Mouse (Mus musculus): ENCODE results near the gene Ush2a. TPM values are rescaled to one million over a fixed set of nuclear protein-coding genes. Genes with fewer than 3 reads are reported as not detected.

Ush2a gene
- polyA plus RNA-seq, 1 experiment from 2014 or later: 0.10 TPM

DNA sequence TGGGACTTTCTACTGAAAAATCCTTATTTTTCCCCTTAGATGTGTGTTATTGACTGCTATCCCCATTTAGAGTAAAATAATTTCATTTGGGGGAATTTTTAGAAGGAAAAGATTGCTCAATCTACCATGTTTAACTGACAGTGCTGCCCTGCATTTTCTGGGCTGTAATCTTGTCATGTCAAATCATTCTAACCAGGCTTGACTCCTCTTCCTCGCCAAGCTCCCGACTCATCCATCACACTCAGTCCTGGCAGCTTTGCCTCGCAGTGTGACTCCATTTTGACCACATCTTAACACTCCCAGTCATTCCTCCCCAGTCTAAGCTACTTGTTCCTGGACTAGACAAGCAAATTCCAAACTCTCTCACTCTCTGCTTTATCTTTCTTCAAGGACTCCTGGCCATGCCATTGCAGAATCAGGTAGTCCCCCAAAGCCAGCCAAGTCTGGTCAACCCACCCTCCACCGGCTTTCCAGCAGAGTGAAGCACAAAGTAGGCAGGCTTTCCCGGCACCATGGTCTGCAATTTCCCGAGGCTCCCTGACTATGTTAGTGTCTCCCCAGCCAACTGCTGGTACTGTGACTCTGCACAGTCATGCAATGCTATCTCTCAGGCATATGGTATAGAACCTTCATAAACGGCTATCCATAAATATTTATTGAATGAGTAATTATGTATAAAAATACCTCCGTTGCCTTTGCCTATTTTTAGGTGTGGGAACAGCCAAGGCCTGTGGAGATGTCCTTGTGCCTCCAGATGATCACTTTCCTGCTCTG is 146.0 kb downstream of the Ush2a start:
- Histone ChIP-seq H3K27me3 (replicated peaks; ENCODE audit: control insufficient read depth, insufficient read depth, low read length) (no peaks in the 10 kb centered on the region), H3K36me3 (ENCODE audit: control insufficient read depth, insufficient read depth, low read length) (no peaks in the 10 kb centered on the region), H3K4me1 (replicated peaks; ENCODE audit: control insufficient read depth, insufficient read depth, low read length) (0 out of 2 replicates have a peak, but pooled peaks cover 4% of the 10 kb centered on the region), H3K27ac (ENCODE audit: low read depth, low read length) (no peak overlapping the region), H3K9ac (ENCODE audit: low read depth, low read length) (no peak overlapping the region), H3K4me2 (no peak overlapping the region), H3K4me3 (ENCODE audit: low read depth, low read length) (no peak overlapping the region), H3K9me3 (ENCODE audit: control insufficient read depth, low read length) (no peaks in the 10 kb centered on the region)
- 66% methylated on average over 8 of the region's 8 CpGs for WGBS
- DNase-seq (ENCODE audit: low spot score) (no peak), ATAC-seq (replicated peaks; ENCODE audit: low FRiP score) (no peak)

GRCm38 (mm10) chr1:188410547-188410946 is 148.7 kb downstream of the Ush2a start:
- Histone ChIP-seq H3K4me1 (replicated peaks; ENCODE audit: control insufficient read depth, insufficient read depth, low read length) (0 out of 2 replicates have a peak, but pooled peaks cover 4% of the 10 kb centered on the region), H3K4me2 (no peak overlapping the region), H3K27ac (ENCODE audit: low read depth, low read length) (no peak overlapping the region), H3K4me3 (ENCODE audit: low read depth, low read length) (no peak overlapping the region), H3K36me3 (ENCODE audit: control insufficient read depth, insufficient read depth, low read length) (no peaks in the 10 kb centered on the region), H3K9ac (ENCODE audit: low read depth, low read length) (no peak overlapping the region), H3K9me3 (ENCODE audit: control insufficient read depth, low read length) (no peaks in the 10 kb centered on the region), H3K27me3 (replicated peaks; ENCODE audit: control insufficient read depth, insufficient read depth, low read length) (no peaks in the 10 kb centered on the region)
- no peak for ATAC-seq (replicated peaks; ENCODE audit: low FRiP score)
- no peak for DNase-seq (ENCODE audit: low spot score)
- WGBS: 58% methylated on average over 3 of the region's 3 CpGs

GRCm38 (mm10) chr1:188420543-188420942 is 158.7 kb downstream of the Ush2a start:
- Histone ChIP-seq H3K4me1 (replicated peaks; ENCODE audit: control insufficient read depth, insufficient read depth, low read length) (no peaks in the 10 kb centered on the region), H3K4me3 (ENCODE audit: low read depth, low read length) (no peak overlapping the region), H3K36me3 (ENCODE audit: control insufficient read depth, insufficient read depth, low read length) (no peaks in the 10 kb centered on the region), H3K9me3 (ENCODE audit: control insufficient read depth, low read length) (no peaks in the 10 kb centered on the region), H3K4me2 (no peak overlapping the region), H3K27ac (ENCODE audit: low read depth, low read length) (no peak overlapping the region), H3K9ac (ENCODE audit: low read depth, low read length) (no peak overlapping the region), H3K27me3 (replicated peaks; ENCODE audit: control insufficient read depth, insufficient read depth, low read length) (no peaks in the 10 kb centered on the region)
- ATAC-seq (replicated peaks; ENCODE audit: low FRiP score) (no peak), DNase-seq (ENCODE audit: low spot score) (no peak)
- WGBS: 79% methylated on average over 2 of the region's 2 CpGs

DNA sequence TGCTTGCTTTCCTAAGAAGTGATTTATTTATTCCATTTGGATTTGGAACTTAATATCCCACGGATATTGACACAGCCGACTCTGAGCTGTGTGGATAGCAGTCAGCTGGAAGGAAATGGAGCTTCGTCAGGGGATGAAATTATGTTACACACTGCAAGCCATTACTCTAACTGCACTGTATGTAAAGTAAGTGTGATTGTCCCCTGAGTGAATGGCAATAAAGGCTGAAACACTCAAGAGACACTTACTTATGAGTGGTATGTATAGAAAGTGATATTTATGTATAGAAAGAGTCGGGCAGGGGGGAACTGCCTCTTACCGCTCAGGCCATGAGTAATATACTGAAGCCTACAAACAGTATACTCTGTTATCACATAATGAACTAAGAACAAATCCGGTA is 166.3 kb downstream of the Ush2a start:
- Histone ChIP-seq H3K4me1 (replicated peaks; ENCODE audit: control insufficient read depth, insufficient read depth, low read length) (no peaks in the 10 kb centered on the region), H3K27ac (ENCODE audit: low read depth, low read length) (no peak overlapping the region), H3K27me3 (replicated peaks; ENCODE audit: control insufficient read depth, insufficient read depth, low read length) (no peaks in the 10 kb centered on the region), H3K36me3 (ENCODE audit: control insufficient read depth, insufficient read depth, low read length) (no peaks in the 10 kb centered on the region), H3K4me2 (no peak overlapping the region), H3K9me3 (ENCODE audit: control insufficient read depth, low read length) (no peaks in the 10 kb centered on the region), H3K4me3 (ENCODE audit: low read depth, low read length) (no peak overlapping the region), H3K9ac (ENCODE audit: low read depth, low read length) (no peak overlapping the region)
- no peak for DNase-seq (ENCODE audit: low spot score)
- no peak for ATAC-seq (replicated peaks; ENCODE audit: low FRiP score)
- WGBS: 81% methylated on average over 6 of the region's 6 CpGs

DNA sequence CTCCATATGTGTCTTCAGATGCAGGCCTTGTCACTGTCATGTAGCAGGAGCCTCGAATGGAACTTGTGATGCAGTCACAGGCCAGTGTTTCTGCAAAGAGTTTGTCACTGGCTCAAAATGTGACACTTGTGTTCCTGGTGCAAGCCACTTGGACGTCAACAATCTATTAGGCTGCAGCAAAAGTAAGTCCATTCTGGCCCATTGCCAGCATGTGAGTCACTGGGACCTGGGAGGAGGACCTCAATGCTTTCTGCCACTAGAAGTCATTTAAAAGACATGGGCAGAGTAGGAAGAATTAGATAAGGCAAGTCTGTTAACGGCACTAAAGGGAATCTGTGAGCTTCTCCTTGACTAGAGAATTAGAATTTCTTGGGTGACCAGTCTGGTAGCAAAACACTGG is 168.9 kb downstream of the Ush2a start:
- ATAC-seq (replicated peaks; ENCODE audit: low FRiP score) (no peak), DNase-seq (ENCODE audit: low spot score) (no peak)
- H3K4me1 ChIP-seq (replicated peaks; ENCODE audit: control insufficient read depth, insufficient read depth, low read length): no peaks in the 10 kb centered on the region
- H3K4me3 ChIP-seq (ENCODE audit: low read depth, low read length): no peak overlapping the region
- no peaks in the 10 kb centered on the region for H3K27me3 ChIP-seq (replicated peaks; ENCODE audit: control insufficient read depth, insufficient read depth, low read length)
- no peak overlapping the region for H3K4me2 ChIP-seq
- H3K27ac ChIP-seq (ENCODE audit: low read depth, low read length): no peak overlapping the region
- no peak overlapping the region for H3K9ac ChIP-seq (ENCODE audit: low read depth, low read length)
- H3K36me3 ChIP-seq (ENCODE audit: control insufficient read depth, insufficient read depth, low read length): no peaks in the 10 kb centered on the region
- no peaks in the 10 kb centered on the region for H3K9me3 ChIP-seq (ENCODE audit: control insufficient read depth, low read length)
- WGBS: 58% methylated on average over 3 of the region's 3 CpGs

DNA sequence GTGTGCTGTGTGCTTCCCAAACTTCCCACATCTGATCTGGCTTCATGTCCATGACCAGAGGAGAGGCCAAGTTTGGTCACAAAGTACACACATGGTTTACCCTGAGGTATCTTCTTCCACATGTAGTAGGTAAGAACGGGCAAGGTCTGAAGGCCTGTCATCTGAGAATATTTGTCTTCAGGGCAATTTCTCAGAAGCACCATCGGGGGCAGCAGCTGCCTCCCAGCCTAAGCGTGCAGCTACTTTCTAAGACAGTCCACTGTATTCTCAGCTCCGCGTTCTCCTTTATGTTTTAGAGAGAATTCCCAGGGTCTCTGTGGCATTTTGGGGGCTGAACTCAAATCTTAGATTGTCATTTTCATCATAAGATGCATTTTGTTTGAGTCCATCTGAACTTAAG is 186.1 kb downstream of the Ush2a start:
- DNase-seq (ENCODE audit: low spot score) (no peak), ATAC-seq (replicated peaks; ENCODE audit: low FRiP score) (no peak)
- no peaks in the 10 kb centered on the region for H3K9me3 ChIP-seq (ENCODE audit: control insufficient read depth, low read length)
- no peak overlapping the region for H3K27ac ChIP-seq (ENCODE audit: low read depth, low read length)
- H3K4me1 ChIP-seq (replicated peaks; ENCODE audit: control insufficient read depth, insufficient read depth, low read length): no peaks in the 10 kb centered on the region
- WGBS: 68% methylated on average over 5 of the region's 5 CpGs
- H3K4me3 ChIP-seq (ENCODE audit: low read depth, low read length): no peak overlapping the region
- no peak overlapping the region for H3K9ac ChIP-seq (ENCODE audit: low read depth, low read length)
- H3K36me3 ChIP-seq (ENCODE audit: control insufficient read depth, insufficient read depth, low read length): no peaks in the 10 kb centered on the region
- H3K27me3 ChIP-seq (replicated peaks; ENCODE audit: control insufficient read depth, insufficient read depth, low read length): no peaks in the 10 kb centered on the region
- no peak overlapping the region for H3K4me2 ChIP-seq

DNA sequence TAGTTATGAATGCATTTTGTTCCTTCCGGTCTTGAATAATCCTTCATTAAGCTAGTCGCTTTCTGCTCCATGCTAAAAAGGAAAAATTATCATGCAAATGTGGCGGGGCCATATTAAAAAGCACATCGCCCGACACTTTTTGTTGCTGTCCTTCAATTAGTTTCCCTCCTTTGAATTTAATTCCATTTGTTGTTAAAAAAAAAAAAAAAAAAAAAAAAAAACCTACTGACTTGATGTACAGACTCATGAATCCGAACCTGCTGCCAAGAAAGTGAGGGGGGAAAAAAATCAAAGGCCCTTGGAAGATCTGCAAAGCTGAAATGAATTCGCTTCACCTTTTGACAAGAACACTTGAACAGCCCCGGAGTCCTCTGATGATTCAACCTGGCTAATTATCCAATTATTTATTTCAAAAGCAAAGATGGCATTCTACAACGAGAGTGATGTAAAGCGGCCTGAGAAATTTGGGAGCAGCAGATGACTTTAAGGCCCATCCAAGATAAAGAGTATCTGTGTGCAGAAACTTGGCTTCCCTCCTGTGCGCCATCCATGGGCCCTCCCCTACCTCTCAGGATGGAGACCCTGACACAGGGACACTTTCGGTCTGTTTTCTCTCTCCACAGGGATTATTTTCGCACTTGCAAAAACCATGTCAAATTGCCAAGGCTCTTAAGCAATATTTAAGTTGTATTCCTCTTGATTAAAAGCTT is 194.8 kb downstream of the Ush2a start:
- Histone ChIP-seq H3K9ac (ENCODE audit: low read depth, low read length) (no peak overlapping the region), H3K4me3 (ENCODE audit: low read depth, low read length) (no peak overlapping the region), H3K27me3 (replicated peaks; ENCODE audit: control insufficient read depth, insufficient read depth, low read length) (no peaks in the 10 kb centered on the region), H3K36me3 (ENCODE audit: control insufficient read depth, insufficient read depth, low read length) (no peaks in the 10 kb centered on the region), H3K4me1 (replicated peaks; ENCODE audit: control insufficient read depth, insufficient read depth, low read length) (no peaks in the 10 kb centered on the region), H3K27ac (ENCODE audit: low read depth, low read length) (no peak overlapping the region), H3K4me2 (no peak overlapping the region), H3K9me3 (ENCODE audit: control insufficient read depth, low read length) (no peaks in the 10 kb centered on the region)
- DNase-seq (ENCODE audit: low spot score) (no peak), ATAC-seq (replicated peaks; ENCODE audit: low FRiP score) (no peak)
- WGBS: 83% methylated on average over 13 of the region's 13 CpGs

DNA sequence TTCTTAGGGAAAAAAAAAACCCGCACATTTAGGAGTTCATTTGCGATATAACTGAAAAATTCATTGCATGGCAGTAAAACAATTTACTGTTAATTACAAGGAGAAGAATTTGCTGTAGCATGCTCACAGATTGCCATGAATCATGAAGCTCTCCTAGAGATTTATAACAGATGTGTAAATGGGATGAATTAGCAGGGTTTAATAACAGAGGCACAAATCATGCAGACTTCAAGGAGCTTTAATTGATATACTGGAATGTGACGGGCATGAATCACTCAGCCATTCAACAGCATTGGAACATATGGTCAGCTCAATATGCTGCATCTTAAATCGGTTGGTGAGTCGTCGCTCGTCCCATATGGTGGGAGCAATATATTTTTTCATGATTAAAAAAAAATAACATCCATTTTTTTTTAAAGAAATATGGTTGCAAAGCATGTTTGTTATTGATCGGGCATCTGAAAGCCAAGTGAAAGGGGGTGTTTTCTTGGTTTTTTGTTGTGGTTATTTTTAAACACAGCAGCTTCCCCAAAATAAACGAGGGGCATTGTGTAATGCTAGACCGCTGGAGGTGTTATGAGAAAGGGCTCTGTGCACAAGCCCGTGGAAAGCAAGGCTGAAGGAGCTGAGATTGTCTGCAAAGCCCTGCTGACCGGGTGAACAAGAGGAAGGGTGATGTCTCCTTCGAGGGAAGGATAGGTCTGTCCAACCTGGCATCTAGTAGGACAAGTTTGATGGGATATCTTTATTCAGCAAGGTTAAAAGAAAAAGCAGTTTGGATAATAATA is 195.6 kb downstream of the Ush2a start:
- 59% methylated on average over 13 of the region's 13 CpGs for WGBS
- DNase-seq (ENCODE audit: low spot score) (no peak), ATAC-seq (replicated peaks; ENCODE audit: low FRiP score) (no peak)
- H3K9ac ChIP-seq (ENCODE audit: low read depth, low read length): no peak overlapping the region
- no peaks in the 10 kb centered on the region for H3K4me1 ChIP-seq (replicated peaks; ENCODE audit: control insufficient read depth, insufficient read depth, low read length)
- H3K36me3 ChIP-seq (ENCODE audit: control insufficient read depth, insufficient read depth, low read length): no peaks in the 10 kb centered on the region
- no peaks in the 10 kb centered on the region for H3K9me3 ChIP-seq (ENCODE audit: control insufficient read depth, low read length)
- H3K27me3 ChIP-seq (replicated peaks; ENCODE audit: control insufficient read depth, insufficient read depth, low read length): no peaks in the 10 kb centered on the region
- no peak overlapping the region for H3K4me2 ChIP-seq
- no peak overlapping the region for H3K4me3 ChIP-seq (ENCODE audit: low read depth, low read length)
- H3K27ac ChIP-seq (ENCODE audit: low read depth, low read length): no peak overlapping the region

Data from liver, embryonic 11.5 days (tissue).